Mouse (Mus musculus): ENCODE measurements around the gene Runx3.

The Runx3 gene

GRCm38 (mm10) chr4:135114301-135114700, 6.2 kb upstream of the Runx3 start:
- no peak for DNase-seq (ENCODE audit: low read depth, low spot score)

GRCm38 (mm10) chr4:135115426-135116170, 4.9 kb upstream of the Runx3 start:
- no peak for DNase-seq (ENCODE audit: low read depth, low spot score)

GRCm38 (mm10) chr4:135116391-135116790, 4.1 kb upstream of the Runx3 start:
- DNase-seq (ENCODE audit: low read depth, low spot score), result no peak

GRCm38 (mm10) chr4:135117846-135118245, 2.6 kb upstream of the Runx3 start:
- no peak for DNase-seq (ENCODE audit: low read depth, low spot score)

- no peak for DNase-seq (ENCODE audit: low read depth, low spot score)
Observed at GRCm38 (mm10) chr4:135118855-135119474, 1.5 kb upstream of the Runx3 start.

GRCm38 (mm10) chr4:135123721-135124120, 3.3 kb downstream of the Runx3 start:
- no peak for DNase-seq (ENCODE audit: low read depth, low spot score)

GRCm38 (mm10) chr4:135124732-135125131, 4.3 kb downstream of the Runx3 start:
- no peak for DNase-seq (ENCODE audit: low read depth, low spot score)

GRCm38 (mm10) chr4:135125152-135125551, 4.7 kb downstream of the Runx3 start:
- DNase-seq (ENCODE audit: low read depth, low spot score), result no peak

- no peak for DNase-seq (ENCODE audit: low read depth, low spot score)
Observed at GRCm38 (mm10) chr4:135126385-135126784, 5.9 kb downstream of the Runx3 start.

- DNase-seq (ENCODE audit: low read depth, low spot score), result no peak
Observed at GRCm38 (mm10) chr4:135128841-135129520, 8.5 kb downstream of the Runx3 start.

GRCm38 (mm10) chr4:135130156-135130555, 9.7 kb downstream of the Runx3 start:
- DNase-seq (ENCODE audit: low read depth, low spot score), result no peak

- no peak for DNase-seq (ENCODE audit: low read depth, low spot score)
Observed at GRCm38 (mm10) chr4:135131145-135131544, 10.7 kb downstream of the Runx3 start.

- no peak for DNase-seq (ENCODE audit: low read depth, low spot score)
Observed at GRCm38 (mm10) chr4:135132797-135133196, 12.3 kb downstream of the Runx3 start.

GRCm38 (mm10) chr4:135133711-135134110, 13.3 kb downstream of the Runx3 start:
- DNase-seq (ENCODE audit: low read depth, low spot score), result no peak

- no peak for DNase-seq (ENCODE audit: low read depth, low spot score)
Observed at GRCm38 (mm10) chr4:135135331-135135730, 14.9 kb downstream of the Runx3 start.

- no peak for DNase-seq (ENCODE audit: low read depth, low spot score)
Observed at GRCm38 (mm10) chr4:135136202-135136601, 15.8 kb downstream of the Runx3 start.

- no peak for DNase-seq (ENCODE audit: low read depth, low spot score)
Observed at GRCm38 (mm10) chr4:135136612-135137011, 16.2 kb downstream of the Runx3 start.

GRCm38 (mm10) chr4:135140647-135141515, 20.4 kb downstream of the Runx3 start:
- no peak for DNase-seq (ENCODE audit: low read depth, low spot score)

GRCm38 (mm10) chr4:135141720-135142119, 21.3 kb downstream of the Runx3 start:
- no peak for DNase-seq (ENCODE audit: low read depth, low spot score)

GRCm38 (mm10) chr4:135146734-135147133, 26.3 kb downstream of the Runx3 start:
- no peak for DNase-seq (ENCODE audit: low read depth, low spot score)

- no peak for DNase-seq (ENCODE audit: low read depth, low spot score)
Observed at GRCm38 (mm10) chr4:135148660-135149059, 28.2 kb downstream of the Runx3 start.
